Mouse (Mus musculus): Measurements from ENCODE around the gene Cars2.

DNA sequence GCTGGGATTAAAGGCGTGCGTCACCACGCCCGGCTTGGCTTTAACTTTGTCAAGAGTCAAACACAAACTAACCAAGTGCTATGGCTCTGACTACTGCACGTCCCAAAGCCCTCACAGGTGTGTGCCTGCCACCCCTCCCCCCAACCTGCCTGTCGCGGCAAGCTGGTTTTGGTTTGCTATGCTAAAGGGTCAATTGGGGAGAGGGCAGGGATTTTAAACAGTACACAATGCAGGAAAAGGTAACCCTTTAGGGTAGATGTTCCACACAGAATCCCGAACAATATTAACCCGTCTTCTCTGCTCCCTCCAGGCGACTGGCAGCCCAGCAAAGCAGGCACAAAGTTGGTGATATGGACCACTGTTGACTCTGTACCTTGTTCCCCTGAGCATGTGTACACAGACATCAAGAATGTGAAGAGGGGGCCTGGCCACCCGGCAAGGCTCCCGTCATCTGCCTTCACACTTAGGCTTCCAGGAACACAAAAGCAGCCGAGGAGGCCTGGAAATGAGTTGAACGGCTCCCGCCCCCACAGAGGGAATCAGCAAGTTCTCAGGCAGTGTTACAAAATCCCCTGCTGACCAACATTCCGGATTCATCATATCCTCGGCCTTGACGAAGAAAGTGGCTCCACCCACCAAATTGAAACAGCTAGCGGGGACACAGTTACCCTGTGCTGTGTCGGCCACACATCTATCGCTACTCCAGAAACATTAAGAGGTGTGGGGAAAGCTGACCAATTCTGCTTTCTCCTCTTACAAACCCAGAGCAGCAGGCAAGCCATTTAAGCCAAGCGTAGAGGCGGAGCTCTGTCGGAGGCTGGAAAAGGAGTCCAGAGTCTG, 74.0 kb downstream of the Cars2 start:
- no peak for TF ChIP-seq CTCF (IDR thresholded peaks at IDR 0.05; ENCODE audit: borderline replicate concordance, control insufficient read depth, extremely low read depth, insufficient read depth, low read length, poor library complexity)
- TF ChIP-seq POLR2A (IDR thresholded peaks at IDR 0.05; ENCODE audit: control insufficient read depth, extremely low read depth, insufficient read depth, low read length, poor library complexity): no peak

Data from thymus, adult 2 months (tissue).